Mouse (Mus musculus) megakaryocyte-erythroid progenitor cell, adult 5 weeks (primary cell): Measurements from ENCODE around the gene Gtf2h4. TPM values are rescaled to one million over a fixed set of nuclear protein-coding genes. Genes with fewer than 3 reads are reported as not detected.

ENCODE experiments used
- polyA plus RNA-seq: library from polyadenylated mRNA; stranded (reverse); fragments of >175 nt; gene quantifications from 2 replicates; pipeline ENCODE4 v1.2.3, GENCODE M21; 2012

Gene Gtf2h4
- polyA plus RNA-seq: 41.9 and 44.9 TPM in 2 replicates

DNA sequence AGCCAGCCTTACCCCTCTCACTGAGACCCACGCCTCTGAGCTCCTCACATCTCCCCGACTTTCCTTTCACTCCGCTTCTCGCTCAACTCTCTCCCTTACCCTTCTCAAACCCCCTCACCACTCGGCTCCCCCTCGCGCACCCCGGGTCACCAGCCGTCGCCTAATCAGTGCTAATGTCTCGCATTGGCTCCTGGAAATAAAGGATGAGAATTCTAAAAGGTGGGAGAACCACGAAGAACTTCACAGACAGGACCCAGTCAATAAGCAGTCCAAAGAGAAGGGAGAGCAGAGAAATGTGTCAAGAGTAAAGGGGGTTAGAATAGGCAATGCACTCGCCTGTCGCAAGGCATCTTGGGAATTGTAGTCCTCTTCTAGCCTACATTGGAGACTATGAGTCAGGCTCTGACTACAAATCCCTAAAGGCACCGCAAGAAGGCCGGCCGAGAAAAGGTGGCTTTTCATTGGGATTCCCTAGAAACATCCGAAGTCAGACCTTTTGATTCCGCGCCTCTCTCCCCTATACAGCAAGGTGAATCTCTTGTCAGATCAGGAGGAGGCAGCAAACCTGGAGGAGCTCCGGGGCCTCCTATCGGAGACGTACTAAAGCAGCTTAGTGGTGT, at the start of gene Gtf2h4:
Gene Gtf2h4 (minus strand): TSS at position 324 of the 620 bp plus-strand sequence.

DNA sequence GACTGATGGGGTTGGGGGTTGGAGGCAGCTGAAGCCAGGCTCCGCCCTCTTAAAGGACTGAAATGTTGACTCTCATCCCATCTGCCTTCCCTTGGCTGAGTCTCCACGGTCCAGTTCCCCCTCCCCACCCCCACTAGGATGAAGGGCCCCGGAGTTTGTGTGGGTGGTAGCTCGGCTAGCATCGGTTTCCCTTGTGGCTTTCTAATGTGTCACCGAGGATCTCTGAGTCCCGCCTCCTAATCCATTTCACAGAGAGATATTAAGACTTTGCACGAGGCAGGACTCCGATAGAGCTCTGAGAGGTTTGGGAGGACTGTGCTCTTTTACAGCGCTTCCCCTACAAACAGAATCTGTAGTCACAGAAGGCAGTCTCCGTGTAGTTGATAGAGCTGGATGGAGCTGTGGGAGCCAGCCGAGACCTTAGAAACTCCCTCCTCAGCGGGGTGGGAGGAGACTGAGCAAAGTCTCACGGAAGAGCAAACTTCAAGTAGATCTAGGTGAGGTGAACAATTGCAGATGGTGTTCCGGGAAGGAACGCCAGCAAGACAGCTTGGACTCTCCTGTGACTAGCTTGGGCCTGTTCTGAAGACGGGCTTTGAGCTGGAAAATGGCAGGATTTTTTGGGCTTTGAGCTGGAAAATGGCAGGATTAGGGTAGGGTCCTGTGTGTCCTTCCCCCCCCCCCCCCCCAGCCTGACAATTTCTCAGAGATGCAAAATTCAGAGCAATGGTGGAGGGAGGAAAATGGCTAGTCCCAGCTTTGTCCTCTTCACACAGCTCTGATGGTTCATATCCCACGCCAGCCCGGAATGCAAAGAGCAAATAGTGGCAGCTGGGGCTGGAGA, 31.3 kb upstream of the Gtf2h4 start, which contains the start of gene Ddr1:
Gene Ddr1 (minus strand): TSS at position 1 of the 844 bp plus-strand sequence.

DNA sequence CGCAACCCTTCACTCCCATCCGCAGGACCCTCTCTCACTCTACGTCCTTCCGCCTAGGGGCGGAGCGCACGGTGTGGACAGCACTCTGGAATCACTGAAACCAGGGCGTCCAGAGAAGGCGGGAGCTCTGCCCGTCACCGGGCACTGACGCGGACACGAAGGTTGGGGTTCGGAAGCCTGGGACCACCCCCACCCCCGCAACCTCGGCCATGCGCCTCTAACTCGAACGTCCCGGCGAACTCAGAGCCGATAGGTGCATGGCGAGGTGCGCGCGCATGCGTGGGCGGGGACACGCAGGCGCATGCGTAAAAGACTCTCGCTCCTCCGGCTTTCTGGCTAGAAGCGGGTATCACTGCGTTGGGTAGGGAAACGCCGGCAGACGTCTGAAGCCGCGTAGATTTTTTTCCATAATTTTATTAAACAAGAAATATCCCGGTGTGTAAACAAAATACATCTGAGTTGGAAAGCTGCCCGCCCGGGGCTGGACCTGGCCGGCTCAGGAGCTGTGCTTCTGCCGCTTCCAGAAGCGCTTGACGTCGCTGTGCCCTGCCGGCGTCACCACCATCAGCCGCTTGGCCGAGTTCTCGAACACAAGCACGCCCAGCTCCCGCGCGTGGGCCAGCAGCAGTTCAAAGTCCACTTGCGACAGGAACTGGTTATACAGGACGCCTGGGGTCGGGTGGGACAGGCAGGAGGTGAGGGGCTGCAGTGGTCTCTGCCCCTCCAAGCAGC, 6.0 kb downstream of the Gtf2h4 start, which contains the start of gene Vars2:
Gene Vars2 (minus strand): TSS at position 259 of the 732 bp plus-strand sequence.

DNA sequence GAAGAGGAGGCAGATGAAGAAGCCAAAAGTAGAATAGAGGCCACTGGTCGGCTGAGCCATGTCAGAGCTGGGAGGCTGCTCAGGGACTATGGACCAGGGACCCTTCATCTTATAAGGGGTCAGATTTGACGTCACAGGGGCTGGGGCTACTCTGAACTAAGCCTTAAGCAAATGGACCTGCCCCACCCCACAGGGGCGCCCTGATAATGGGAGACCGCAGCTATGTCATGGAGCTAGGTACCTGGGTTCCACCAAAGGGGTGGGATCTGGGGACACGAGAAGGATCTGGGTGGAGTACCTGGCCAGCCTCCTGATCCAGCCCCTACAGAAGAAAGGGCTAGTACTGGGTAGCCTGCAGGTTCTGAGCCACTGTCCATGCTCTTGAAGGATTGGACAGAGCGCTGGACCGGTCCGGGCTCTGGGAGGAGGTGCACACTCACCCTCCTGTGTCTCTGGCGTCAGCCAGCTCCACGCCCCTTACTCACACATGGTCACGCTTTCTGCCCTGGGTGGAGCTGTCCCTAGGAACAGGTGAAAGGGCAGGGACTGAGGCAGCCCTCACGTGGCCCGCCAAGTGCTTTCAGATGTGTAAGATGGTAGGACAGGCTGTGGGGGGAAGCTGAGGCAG, 29.8 kb downstream of the Gtf2h4 start, which contains the start of gene Mucl3:
Gene Mucl3 (minus strand): TSS at position 87 of the 628 bp plus-strand sequence.

DNA sequence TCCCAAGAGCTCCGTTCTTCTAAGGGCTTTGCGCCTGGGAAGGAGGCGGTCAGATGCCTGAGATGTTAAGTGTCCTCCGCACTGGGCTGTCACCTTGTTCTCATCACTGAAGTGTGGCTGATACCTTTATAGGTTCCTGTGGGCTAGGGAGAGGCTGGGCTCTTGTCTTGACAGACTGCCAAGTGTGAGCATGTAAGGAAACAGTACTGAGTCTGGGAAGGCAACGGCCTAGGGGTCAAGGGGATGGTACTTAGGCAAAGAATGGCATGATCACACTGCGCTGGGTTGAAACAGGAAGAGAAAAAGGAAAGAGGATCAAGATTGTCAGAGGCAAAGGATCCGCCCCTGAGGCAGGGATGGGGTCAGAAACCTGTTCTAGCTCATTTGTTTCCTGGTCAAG, 47.0 kb downstream of the Gtf2h4 start, which contains the start of gene Gm9573:
Gene Gm9573 (minus strand): TSS at position 101 of the 400 bp plus-strand sequence.

Other genes with a start within 250 kb of the Gtf2h4 start
- gene H2-Q6, start 248.9 kb downstream of the Gtf2h4 start, polyA plus RNA-seq: 207 and 337 TPM in 2 replicates
- gene H2-Q7, start 234.6 kb downstream of the Gtf2h4 start, polyA plus RNA-seq: 180 and 308 TPM in 2 replicates
- gene H2-Q10, start 203.7 kb downstream of the Gtf2h4 start, polyA plus RNA-seq: 2.5 and 3.2 TPM in 2 replicates
- gene Pou5f1, start 167.7 kb downstream of the Gtf2h4 start, polyA plus RNA-seq: not detected in 2 replicates
- gene Tcf19, start 156.9 kb downstream of the Gtf2h4 start, polyA plus RNA-seq: 38.9 and 42.3 TPM in 2 replicates
- 14.8 and 25.7 TPM in 2 replicates for gene Cchcr1, start 156.6 kb downstream of the Gtf2h4 start, polyA plus RNA-seq
- gene Psors1c2, start 140.5 kb downstream of the Gtf2h4 start, polyA plus RNA-seq: 0.57 and 0.73 TPM in 2 replicates
- gene Cdsn, start 121.6 kb downstream of the Gtf2h4 start, polyA plus RNA-seq: not detected in 2 replicates
- gene 2300002M23Rik, start 106.3 kb downstream of the Gtf2h4 start, polyA plus RNA-seq: not detected in 2 replicates
- gene Sfta2, start 72.2 kb downstream of the Gtf2h4 start, polyA plus RNA-seq: not detected in 2 replicates
- gene Gm9573, start 47.1 kb downstream of the Gtf2h4 start, polyA plus RNA-seq: not detected in 2 replicates
- not detected in 2 replicates for gene Mucl3, start 30.0 kb downstream of the Gtf2h4 start, polyA plus RNA-seq
- 112 TPM in 2 replicates for gene Vars2, start 6.1 kb downstream of the Gtf2h4 start, polyA plus RNA-seq
- 0.49 and 0.79 TPM in 2 replicates for gene Ddr1, start 30.9 kb upstream of the Gtf2h4 start, polyA plus RNA-seq
- 131 and 159 TPM in 2 replicates for gene Ier3, start 147.9 kb upstream of the Gtf2h4 start, polyA plus RNA-seq
- 86.8 and 112 TPM in 2 replicates for gene Flot1, start 149.5 kb upstream of the Gtf2h4 start, polyA plus RNA-seq
- gene Tubb5, start 164.6 kb upstream of the Gtf2h4 start, polyA plus RNA-seq: 310 and 318 TPM in 2 replicates
- gene Mdc1, start 167.8 kb upstream of the Gtf2h4 start, polyA plus RNA-seq: 20.6 and 21.4 TPM in 2 replicates
- gene Nrm, start 187.6 kb upstream of the Gtf2h4 start, polyA plus RNA-seq: 36.4 and 39.2 TPM in 2 replicates
- gene Ppp1r18, start 191.9 kb upstream of the Gtf2h4 start, polyA plus RNA-seq: 108 and 116 TPM in 2 replicates
- 55.5 and 78.6 TPM in 2 replicates for gene Dhx16, start 206.1 kb upstream of the Gtf2h4 start, polyA plus RNA-seq
- 115 and 120 TPM in 2 replicates for gene 2310061I04Rik, start 223.7 kb upstream of the Gtf2h4 start, polyA plus RNA-seq
- 20.1 and 28.3 TPM in 2 replicates for gene Atat1, start 236.3 kb upstream of the Gtf2h4 start, polyA plus RNA-seq
- 7.6 and 13.3 TPM in 2 replicates for gene Mrps18b, start 242.7 kb upstream of the Gtf2h4 start, polyA plus RNA-seq
- 37.9 and 38.9 TPM in 2 replicates for gene Ppp1r10, start 242.7 kb upstream of the Gtf2h4 start, polyA plus RNA-seq